Mouse (Mus musculus) ES-E14 (cell line): ENCODE results near the gene Vmn1r43. TPM values are rescaled to one million over a fixed set of nuclear protein-coding genes. Genes with fewer than 3 reads are reported as not detected.
"Not testable (repeated sequence)": the region's sequence is repeated elsewhere in the genome, so short reads cannot be mapped to it uniquely, and the experiment has no call there.

Experiments used
- DNase-seq: peaks from one replicate; pipeline ENCODE4 v3.0.0-alpha.2; 2013; ENCODE audit warnings: low read depth, low spot score
- H3K27ac ChIP-seq: 2 replicates; pipeline ENCODE4 v1.5.1; 2012; ENCODE audit warnings: low read depth, mild to moderate bottlenecking, low read length, moderate library complexity, mixed read lengths; ENCODE audit not compliant: poor library complexity, insufficient read depth, severe bottlenecking
- H3K36me3 ChIP-seq: 2 replicates; pipeline ENCODE4 v1.6.1; 2012; ENCODE audit warnings: mild to moderate bottlenecking, low read length, moderate library complexity, mixed read lengths; ENCODE audit not compliant: control insufficient read depth, poor library complexity, insufficient read depth, severe bottlenecking
- H3K4me1 ChIP-seq, 2 experiments: fragments of 150-350 bp in 1 of 2; sonication (generic) in 1 of 2; 2 replicates each; pipeline ENCODE4 v1.6.1; 2012; ENCODE audit warnings: low read length in 2 of 2, mild to moderate bottlenecking in 1 of 2, mixed read lengths in 1 of 2; ENCODE audit not compliant: control insufficient read depth in 2 of 2, insufficient read depth in 2 of 2, poor library complexity in 1 of 2
- H3K4me3 ChIP-seq, 2 experiments: fragments of 150-350 bp in 1 of 2; sonication (generic) in 1 of 2; 2 replicates each; pipeline ENCODE4 v1.5.1; 2012; ENCODE audit warnings: low read length in 2 of 2, low read depth in 1 of 2, mild to moderate bottlenecking in 1 of 2, mixed read lengths in 1 of 2; ENCODE audit not compliant: insufficient read depth in 1 of 2, poor library complexity in 1 of 2, severe bottlenecking in 1 of 2
- H3K9ac ChIP-seq: 2 replicates; pipeline ENCODE4 v1.6.1; 2012; ENCODE audit warnings: low read depth, mild to moderate bottlenecking, low read length, mixed read lengths; ENCODE audit not compliant: poor library complexity, insufficient read depth, severe bottlenecking
- H3K9me3 ChIP-seq: fragments of 150-350 bp; sonication (generic); 2 replicates; pipeline ENCODE4 v1.6.1; 2012; ENCODE audit warnings: low read depth, mild to moderate bottlenecking, low read length; ENCODE audit not compliant: control insufficient read depth, insufficient read depth
- CHD2 ChIP-seq: IDR thresholded peaks from 2 replicates; pipeline ENCODE4 v1.6.1; 2014; ENCODE audit warnings: mild to moderate bottlenecking, low read depth, low read length, inconsistent platforms
- HCFC1 ChIP-seq: IDR thresholded peaks from 2 replicates; pipeline ENCODE4 v1.6.1; 2012; ENCODE audit warnings: low read length, inconsistent platforms, borderline replicate concordance; ENCODE audit not compliant: insufficient read depth
- MAFK ChIP-seq: IDR thresholded peaks from 2 replicates; pipeline ENCODE4 v1.6.1; 2014; ENCODE audit warnings: mild to moderate bottlenecking, low read depth, low read length, inconsistent platforms; ENCODE audit not compliant: insufficient read depth
- ZC3H11A ChIP-seq: IDR thresholded peaks from 2 replicates; pipeline ENCODE4 v1.6.1; 2012; ENCODE audit warnings: low read depth, mild to moderate bottlenecking, inconsistent platforms, low read length, borderline replicate concordance
- ZNF384 ChIP-seq: IDR thresholded peaks from 2 replicates; pipeline ENCODE4 v1.6.1; 2012; ENCODE audit warnings: low read depth, low read length, inconsistent platforms
- in situ Hi-C, 2 experiments: fragments of 600-800 bp; cut with MboI; formaldehyde crosslinking; loops; one replicate each; pipeline ENCODE4 v1.15.1; 2025; ENCODE audit warnings: low sequenced_read_pairs in 2 of 2, inconsistent platforms in 1 of 2; ENCODE audit not compliant: unreplicated experiment in 2 of 2
- total RNA-seq: library from RNA; depleted of rRNA; stranded (reverse); fragments of 300-350 nt; gene quantifications from 2 replicates; pipeline ENCODE4 v1.2.3, GENCODE M21; 2012; rRNA removed

Vmn1r43 gene
- 0.13 TPM in 1 of 2 replicates, not detected in the other for total RNA-seq

- H3K4me3 ChIP-seq, H3K9me3 ChIP-seq, H3K9ac ChIP-seq, DNase-seq, H3K4me1 ChIP-seq, H3K27ac ChIP-seq, H3K36me3 ChIP-seq, in situ Hi-C loops: not testable (repeated sequence)
Measured at GRCm38 (mm10) chr6:89876313-89876712, at the start of gene Vmn1r43, which contains the start of gene Vmn1r42. TSS of gene Vmn1r43 (minus strand) at chr6:89876413. TSS of gene Vmn1r42 (minus strand) at chr6:89876413.

- in situ Hi-C loops = no loop called here
- H3K36me3 ChIP-seq = no peaks in the 10 kb centered on the region
- DNase-seq = no peak
- no peak overlapping the region for H3K9ac ChIP-seq
- H3K27ac ChIP-seq = no peak overlapping the region
- H3K9me3 ChIP-seq = no peaks in the 10 kb centered on the region
- no peak overlapping the region for H3K4me3 ChIP-seq
- TF ChIP-seq ZC3H11A (no peak), MAFK (no peak), ZNF384 (no peak), CHD2 (no peak), HCFC1 (no peak)
- H3K4me1 ChIP-seq = no peaks in the 10 kb centered on the region
Measured at GRCm38 (mm10) chr6:89883812-89884211, 7.6 kb upstream of the Vmn1r43 start.

- TF ChIP-seq HCFC1 (no peak), ZC3H11A (no peak), MAFK (no peak), ZNF384 (no peak), CHD2 (no peak)
- no peaks in the 10 kb centered on the region for H3K9me3 ChIP-seq
- H3K9ac ChIP-seq = no peak within 1 kb of the TSS
- H3K4me1 ChIP-seq = no peaks in the 10 kb centered on the region
- no peak for DNase-seq
- no peak within 1 kb of the TSS for H3K4me3 ChIP-seq
- in situ Hi-C loops = no loop called here
- no peaks in the 10 kb centered on the region for H3K36me3 ChIP-seq
- no peak within 1 kb of the TSS for H3K27ac ChIP-seq
Measured at GRCm38 (mm10) chr6:89883360-89883759, 7.1 kb upstream of the Vmn1r43 start, which contains the start of gene Vmn1r44. TSS of gene Vmn1r44 (plus strand) at chr6:89883660.

- no peaks in the 10 kb centered on the region for H3K36me3 ChIP-seq
- H3K27ac ChIP-seq = no peak overlapping the region
- TF ChIP-seq CHD2 = no peak
- no peak for TF ChIP-seq ZNF384
- no peak for TF ChIP-seq ZC3H11A
- TF ChIP-seq MAFK = no peak
- no peak for TF ChIP-seq HCFC1
- H3K9ac ChIP-seq = no peak overlapping the region
- no peaks in the 10 kb centered on the region for H3K4me1 ChIP-seq
- DNase-seq = no peak
- no peak overlapping the region for H3K4me3 ChIP-seq
- in situ Hi-C loops = no loop called here
- no peaks in the 10 kb centered on the region for H3K9me3 ChIP-seq
Measured at GRCm38 (mm10) chr6:89880867-89881266, 4.7 kb upstream of the Vmn1r43 start.

GRCm38 (mm10) chr6:89876963-89877362 is 750 bp upstream of the Vmn1r43 start:
- Histone ChIP-seq H3K9me3 (no peaks in the 10 kb centered on the region), H3K36me3 (no peaks in the 10 kb centered on the region), H3K27ac (no peak overlapping the region), H3K9ac (no peak overlapping the region), H3K4me1 (no peaks in the 10 kb centered on the region), H3K4me3 (no peak overlapping the region)
- in situ Hi-C loops = no loop called here
- no peak for DNase-seq
- no peak for TF ChIP-seq CHD2
